Mouse (Mus musculus) bone marrow macrophage, adult 2 months (primary cell): Measurements from ENCODE around the gene Cfap43.

Source experiments
- CTCF ChIP-seq: IDR thresholded peaks from 2 replicates; pipeline ENCODE4 v1.5.1; 2012; ENCODE audit warnings: low read depth, mild to moderate bottlenecking, low read length, moderate library complexity
- POLR2A ChIP-seq: IDR thresholded peaks from 2 replicates; pipeline ENCODE4 v1.6.1; 2012; ENCODE audit warnings: mild to moderate bottlenecking, low read depth, low read length, borderline replicate concordance

DNA sequence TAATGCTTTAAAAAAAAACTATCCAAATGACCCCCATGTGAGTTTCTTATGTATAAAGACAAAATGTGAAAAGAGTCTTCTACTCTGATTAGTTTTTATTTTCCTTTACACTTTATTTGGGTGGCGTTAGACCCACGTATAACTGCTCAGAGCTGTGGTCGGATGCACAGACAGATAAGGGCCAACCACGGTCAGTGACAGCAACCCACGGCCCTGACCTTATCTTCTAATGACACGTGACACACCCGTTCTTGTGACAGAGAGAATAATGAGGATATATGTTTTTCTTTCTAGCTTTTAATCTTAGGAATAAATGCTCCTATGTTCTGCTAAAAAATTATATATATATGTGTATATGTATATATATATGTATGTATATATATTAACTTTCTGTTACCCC, 229.5 kb downstream of the Cfap43 start:
- no peak for TF ChIP-seq CTCF
- TF ChIP-seq POLR2A = no peak
